Mouse (Mus musculus) cerebellum, adult 9-11 months (tissue): ENCODE data around the gene Ccdc175.
A peak's percentile ranks its signal among the peaks of the same experiment; 100 is the strongest.

Experiments used
- DNase-seq: peaks from one replicate; pipeline ENCODE4 v3.0.0; 2022

Gene Ccdc175

GRCm38 (mm10) chr12:72184929-72185328 is at the start of gene Ccdc175:
Ccdc175 (minus strand) TSS chr12:72185029.
- no peak for DNase-seq

GRCm38 (mm10) chr12:72234151-72234550 is 49.3 kb upstream of the Ccdc175 start:
- DNase-seq: no peak

- DNase-seq: peak; percentile 86
Observed at GRCm38 (mm10) chr12:72232826-72233790, 48.3 kb upstream of the Ccdc175 start.

GRCm38 (mm10) chr12:72232176-72232575 is 47.3 kb upstream of the Ccdc175 start:
- peak; percentile 44 for DNase-seq

- peak; percentile 53 for DNase-seq
Observed at GRCm38 (mm10) chr12:72229451-72230196, 44.8 kb upstream of the Ccdc175 start.

- DNase-seq: no peak
Observed at GRCm38 (mm10) chr12:72227731-72228130, 42.9 kb upstream of the Ccdc175 start.

GRCm38 (mm10) chr12:72225371-72225770 is 40.5 kb upstream of the Ccdc175 start:
- no peak for DNase-seq

GRCm38 (mm10) chr12:72223557-72224102 is 38.8 kb upstream of the Ccdc175 start:
- DNase-seq: peak; percentile 60

GRCm38 (mm10) chr12:72213554-72213953 is 28.7 kb upstream of the Ccdc175 start:
- DNase-seq: no peak

GRCm38 (mm10) chr12:72200828-72201227 is 16.0 kb upstream of the Ccdc175 start:
- no peak for DNase-seq

- DNase-seq: peak; percentile 37
Observed at GRCm38 (mm10) chr12:72197925-72198486, 13.2 kb upstream of the Ccdc175 start.

- no peak for DNase-seq
Observed at GRCm38 (mm10) chr12:72197434-72197833, 12.6 kb upstream of the Ccdc175 start.

GRCm38 (mm10) chr12:72179561-72179960 is 5.3 kb downstream of the Ccdc175 start:
- DNase-seq: no peak

GRCm38 (mm10) chr12:72178322-72178721 is 6.5 kb downstream of the Ccdc175 start:
- peak; percentile 47 for DNase-seq

- no peak for DNase-seq
Observed at GRCm38 (mm10) chr12:72158421-72158820, 26.4 kb downstream of the Ccdc175 start.

- no peak for DNase-seq
Observed at GRCm38 (mm10) chr12:72150786-72151185, 34.0 kb downstream of the Ccdc175 start.

GRCm38 (mm10) chr12:72129203-72129602 is 55.6 kb downstream of the Ccdc175 start:
- DNase-seq: no peak

GRCm38 (mm10) chr12:72115686-72116345 is 69.0 kb downstream of the Ccdc175 start:
- no peak for DNase-seq

GRCm38 (mm10) chr12:72115126-72115525 is 69.7 kb downstream of the Ccdc175 start:
- no peak for DNase-seq

- DNase-seq: peak; percentile 74
Observed at GRCm38 (mm10) chr12:72104525-72105281, 80.1 kb downstream of the Ccdc175 start.

- DNase-seq: no peak
Observed at GRCm38 (mm10) chr12:72104027-72104426, 80.8 kb downstream of the Ccdc175 start.

- DNase-seq: no peak
Observed at GRCm38 (mm10) chr12:72102776-72103175, 82.1 kb downstream of the Ccdc175 start.
